8 mouse cellular contexts compared by ENCODE assay signal in the genomic region with DNA sequence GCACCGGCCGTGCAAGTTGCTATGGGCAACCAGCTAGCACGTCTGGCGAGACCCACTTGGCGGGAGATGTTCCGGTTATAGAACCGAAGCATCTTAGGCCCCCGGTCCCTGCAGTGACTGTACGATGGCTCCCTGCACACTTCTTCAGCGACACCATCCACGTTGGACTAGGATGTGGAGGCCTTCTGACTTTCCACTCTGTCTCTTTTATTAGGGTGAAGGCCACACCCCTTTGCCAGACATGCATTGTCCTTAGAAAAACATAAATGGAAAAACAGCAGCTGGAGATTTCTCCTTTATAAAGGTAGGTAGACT. TPM values are rescaled to one million over a fixed set of nuclear protein-coding genes. Genes with fewer than 3 reads are reported as not detected.
DNase-seq lines count a peak whose midpoint lies in the region; ATAC-seq and TF ChIP-seq lines count a peak whose summit lies in the region.

No protein-coding gene starts in this region.

- peak overlapping the region; percentile 78 for H3K9ac ChIP-seq in neural tube, embryonic 11.5 days (ENCODE audit: low read length)
- H3K9ac ChIP-seq in liver, embryonic 11.5 days (ENCODE audit: low read depth, low read length): peak overlapping the region; percentile 74
- peak overlapping the region; percentile 69 for H3K9ac ChIP-seq in stomach, postnatal 0 days (ENCODE audit: low read length)

- H3K27ac ChIP-seq in cerebellum, adult 2 months (ENCODE audit: insufficient read depth, low read length): no peak overlapping the region
- H3K27ac ChIP-seq in neural tube, embryonic 11.5 days (ENCODE audit: low read depth, low read length): peak overlapping the region; percentile 86
- H3K27ac ChIP-seq in liver, embryonic 11.5 days (ENCODE audit: low read depth, low read length): peak overlapping the region; percentile 76
- H3K27ac ChIP-seq in stomach, postnatal 0 days (replicated peaks): peak overlapping the region; percentile 88

- TF ChIP-seq POLR2A in cerebellum, adult 2 months (IDR thresholded peaks at IDR 0.05; ENCODE audit: borderline replicate concordance, insufficient read depth, low read length): no peak

- H3K27me3 ChIP-seq in cerebellum, adult 2 months (ENCODE audit: control insufficient read depth, insufficient read depth, low read length): no peaks in the 10 kb centered on the region
- no peaks in the 10 kb centered on the region for H3K27me3 ChIP-seq in neural tube, embryonic 11.5 days (ENCODE audit: control insufficient read depth, insufficient read depth, low read length)
- no peaks in the 10 kb centered on the region for H3K27me3 ChIP-seq in liver, embryonic 11.5 days (replicated peaks; ENCODE audit: control insufficient read depth, insufficient read depth, low read length)
- H3K27me3 ChIP-seq in stomach, postnatal 0 days (ENCODE audit: control insufficient read depth, insufficient read depth, low read length): no peaks in the 10 kb centered on the region

- WGBS in cerebellum, adult 2 months: 0% methylated on average over 11 of the region's 11 CpGs
- WGBS in neural tube, embryonic 11.5 days: 0% methylated on average over 11 of the region's 11 CpGs
- under 1% methylated on average over 11 of the region's 11 CpGs for WGBS in liver, embryonic 11.5 days
- WGBS in stomach, postnatal 0 days: 0% methylated on average over 11 of the region's 11 CpGs

- TF ChIP-seq EP300 in stomach, postnatal 0 days (optimal IDR thresholded peaks at IDR 0.05): no peak

- H3K4me3 ChIP-seq in cerebellum, adult 2 months (replicated peaks; ENCODE audit: insufficient read depth, low read depth, low read length): peak overlapping the region; percentile 75
- peak overlapping the region; percentile 62 for H3K4me3 ChIP-seq in neural tube, embryonic 11.5 days (ENCODE audit: low read depth, low read length)
- H3K4me3 ChIP-seq in liver, embryonic 11.5 days (ENCODE audit: low read depth, low read length): peak overlapping the region; percentile 64
- peak overlapping the region; percentile 63 for H3K4me3 ChIP-seq in stomach, postnatal 0 days (ENCODE audit: low read depth, low read length)

- no peak for TF ChIP-seq CTCF in cerebellum, adult 2 months (IDR thresholded peaks at IDR 0.05; ENCODE audit: borderline replicate concordance, insufficient read depth, low read depth, low read length)
- no peak for TF ChIP-seq CTCF in stomach, postnatal 0 days (IDR thresholded peaks at IDR 0.05; ENCODE audit: low read depth)

- ATAC-seq in neural tube, embryonic 11.5 days (ENCODE audit: insufficient read depth, low FRiP score, low TSS enrichment): no peak
- ATAC-seq in liver, embryonic 11.5 days (replicated peaks; ENCODE audit: low FRiP score): no peak
- no peak for ATAC-seq in stomach, postnatal 0 days (ENCODE audit: low FRiP score, low TSS enrichment)

- DNase-seq in cerebellum, adult 2 months: no peak
- no peak for DNase-seq in cerebellum, adult 9-10 months
- no peak for DNase-seq in neural tube, embryonic 11.5 days (ENCODE audit: low spot score)
- DNase-seq in neural tube, embryonic 10.5 days (ENCODE audit: extremely low spot score, low spot score): no peak
- no peak for DNase-seq in liver, embryonic 11.5 days (ENCODE audit: low spot score)
- DNase-seq in stomach, postnatal 0 days (ENCODE audit: low spot score): no peak
- DNase-seq in adrenal gland, postnatal 25 days: no peak
- no peak for DNase-seq in cerebellum, adult 11-12 months

- no peaks in the 10 kb centered on the region for H3K9me3 ChIP-seq in neural tube, embryonic 11.5 days (ENCODE audit: control insufficient read depth, low read length)
- no peaks in the 10 kb centered on the region; the same call in 1 of the 2 replicates for H3K9me3 ChIP-seq in liver, embryonic 11.5 days (ENCODE audit: control insufficient read depth, low read length)
- H3K9me3 ChIP-seq in stomach, postnatal 0 days (ENCODE audit: control insufficient read depth, low read length): no peaks in the 10 kb centered on the region; the same call in 1 of the 2 replicates

- no peaks in the 10 kb centered on the region; the same call in 1 of the 2 replicates for H3K4me1 ChIP-seq in cerebellum, adult 2 months (ENCODE audit: control insufficient read depth, insufficient read depth, low read length)
- 0 out of 2 replicates have a peak, but pooled peaks cover 5% of the 10 kb centered on the region for H3K4me1 ChIP-seq in neural tube, embryonic 11.5 days (ENCODE audit: control insufficient read depth, insufficient read depth, low read length)
- peaks cover 9% of the 10 kb centered on the region; the same call in 1 of the 2 replicates for H3K4me1 ChIP-seq in liver, embryonic 11.5 days (replicated peaks; ENCODE audit: control insufficient read depth, insufficient read depth, low read length)
- H3K4me1 ChIP-seq in stomach, postnatal 0 days (replicated peaks; ENCODE audit: control insufficient read depth, insufficient read depth): no peaks in the 10 kb centered on the region; the same call in 1 of the 2 replicates

- peak overlapping the region; percentile 65 for H3K4me2 ChIP-seq in neural tube, embryonic 11.5 days (ENCODE audit: low read depth)
- peak overlapping the region; percentile 64 for H3K4me2 ChIP-seq in liver, embryonic 11.5 days
- H3K4me2 ChIP-seq in stomach, postnatal 0 days (replicated peaks; ENCODE audit: low read depth): peak overlapping the region; percentile 64

- no peaks in the 10 kb centered on the region for H3K36me3 ChIP-seq in neural tube, embryonic 11.5 days (ENCODE audit: control insufficient read depth, insufficient read depth, low read length)
- H3K36me3 ChIP-seq in liver, embryonic 11.5 days (ENCODE audit: control insufficient read depth, insufficient read depth, low read length): peaks cover 5% of the 10 kb centered on the region
- 0 out of 2 replicates have a peak, but pooled peaks cover 4% of the 10 kb centered on the region for H3K36me3 ChIP-seq in stomach, postnatal 0 days (ENCODE audit: control insufficient read depth, insufficient read depth, low read length)

RNA-seq across cellular contexts. Expression of a gene that starts 0.5 kb away (rescaled TPM):
- 63.8 and 64.1 TPM in 2 replicates for polyA plus RNA-seq in cerebellum, adult 2 months (2012; rRNA removed)
- polyA plus RNA-seq in neural tube, embryonic 11.5 days (2014; fragmentation: Nextera tagmentation; extraction: Ambion mirVana): 45.2 and 46.6 TPM in 2 replicates
- 33.7 and 35.5 TPM in 2 replicates for polyA plus RNA-seq in liver, embryonic 11.5 days (2014; fragmentation: Nextera tagmentation; extraction: Ambion mirVana)
- polyA plus RNA-seq in stomach, postnatal 0 days (2015; fragmentation: Nextera tagmentation; extraction: Ambion mirVana): 21.5 and 22.1 TPM in 2 replicates
- 41.9 and 53.9 TPM in 2 replicates for total RNA-seq in adrenal gland, postnatal 25 days (2021)

RNA-seq across cellular contexts. Expression of a gene that starts 12.5 kb away (rescaled TPM):
- polyA plus RNA-seq in cerebellum, adult 2 months (2012; rRNA removed): not detected in 2 replicates
- not detected in 2 replicates for polyA plus RNA-seq in neural tube, embryonic 11.5 days (2014; fragmentation: Nextera tagmentation; extraction: Ambion mirVana)
- not detected in 2 replicates for polyA plus RNA-seq in liver, embryonic 11.5 days (2014; fragmentation: Nextera tagmentation; extraction: Ambion mirVana)
- polyA plus RNA-seq in stomach, postnatal 0 days (2015; fragmentation: Nextera tagmentation; extraction: Ambion mirVana): not detected in 2 replicates
- total RNA-seq in adrenal gland, postnatal 25 days (2021): not detected in 2 replicates

RNA-seq across cellular contexts. Expression of a gene that starts 46.9 kb away (rescaled TPM):
- 39.5 and 47.1 TPM in 2 replicates for polyA plus RNA-seq in cerebellum, adult 2 months (2012; rRNA removed)
- polyA plus RNA-seq in neural tube, embryonic 11.5 days (2014; fragmentation: Nextera tagmentation; extraction: Ambion mirVana): 1.9 and 2.3 TPM in 2 replicates
- 5.8 and 6.2 TPM in 2 replicates for polyA plus RNA-seq in liver, embryonic 11.5 days (2014; fragmentation: Nextera tagmentation; extraction: Ambion mirVana)
- polyA plus RNA-seq in stomach, postnatal 0 days (2015; fragmentation: Nextera tagmentation; extraction: Ambion mirVana): 3.2 and 3.5 TPM in 2 replicates
- 4.1 and 5.9 TPM in 2 replicates for total RNA-seq in adrenal gland, postnatal 25 days (2021)

RNA-seq across cellular contexts. Expression of a gene that starts 47.2 kb away (rescaled TPM):
- polyA plus RNA-seq in cerebellum, adult 2 months (2012; rRNA removed): 7.9 and 8.9 TPM in 2 replicates
- 3.2 and 3.3 TPM in 2 replicates for polyA plus RNA-seq in neural tube, embryonic 11.5 days (2014; fragmentation: Nextera tagmentation; extraction: Ambion mirVana)
- polyA plus RNA-seq in liver, embryonic 11.5 days (2014; fragmentation: Nextera tagmentation; extraction: Ambion mirVana): 52.2 and 58.7 TPM in 2 replicates
- 10.4 and 11.9 TPM in 2 replicates for polyA plus RNA-seq in stomach, postnatal 0 days (2015; fragmentation: Nextera tagmentation; extraction: Ambion mirVana)
- total RNA-seq in adrenal gland, postnatal 25 days (2021): 0.46 and 0.67 TPM in 2 replicates
